Mouse (Mus musculus): ENCODE measurements around the gene Wbp11. TPM values are rescaled to one million over a fixed set of nuclear protein-coding genes. Genes with fewer than 3 reads are reported as not detected.

Gene Wbp11
- polyA plus RNA-seq, 1 experiment from 2014 or later = 78.4 TPM

DNA sequence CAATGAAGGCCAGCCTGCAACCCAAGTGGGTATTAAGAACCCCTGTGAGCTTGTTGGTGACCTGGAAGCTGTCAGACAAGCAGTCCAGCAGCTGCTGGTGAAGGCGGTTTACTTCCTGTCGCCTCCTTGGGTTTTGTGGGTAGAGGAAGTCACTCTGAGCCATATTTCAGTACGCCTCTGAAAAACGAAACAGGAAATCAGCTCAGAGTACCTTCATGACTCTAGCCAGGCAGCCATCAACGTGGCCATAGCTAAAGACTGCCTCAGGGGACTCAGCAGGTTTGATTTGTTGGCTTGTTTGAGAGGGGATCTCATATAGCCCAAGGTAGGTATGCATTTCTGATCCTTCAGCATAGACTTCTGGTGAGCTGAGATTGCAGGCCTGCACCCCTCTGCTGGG is 3.7 kb upstream of the Wbp11 start:
- Histone ChIP-seq H3K9me3 (no peaks in the 10 kb centered on the region), H3K36me3 (no peaks in the 10 kb centered on the region), H3K27ac (replicated peaks) (no peak overlapping the region), H3K4me2 (no peak overlapping the region), H3K9ac (no peak overlapping the region), H3K27me3 (peaks cover 10% of the 10 kb centered on the region; the same call in 1 of the 2 replicates), H3K4me1 (replicated peaks) (peaks cover 12% of the 10 kb centered on the region), H3K4me3 (no peak overlapping the region)
- 81% methylated on average over 5 of the region's 5 CpGs for WGBS
- no peak for ATAC-seq (ENCODE audit: low FRiP score, low read depth)

DNA sequence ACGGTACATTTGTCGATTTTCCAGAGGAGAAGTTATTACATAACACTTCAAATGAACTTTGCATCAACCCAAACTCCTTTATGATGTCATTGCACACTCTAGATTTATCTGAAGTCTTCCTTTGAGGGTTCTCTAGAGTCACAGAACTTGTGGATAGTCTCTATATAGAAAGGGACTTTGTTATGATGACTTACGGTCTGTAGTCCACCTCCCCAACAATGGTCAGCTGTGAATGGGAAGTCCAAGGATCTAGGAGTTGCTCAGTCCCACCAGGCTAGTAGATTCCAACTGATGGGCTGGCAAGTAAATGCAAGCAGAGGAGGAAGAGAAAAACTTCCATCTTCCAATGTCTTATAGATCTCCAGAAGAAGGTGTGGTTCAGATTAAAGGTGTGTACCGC is 648 bp upstream of the Wbp11 start:
- H3K9ac ChIP-seq = peak overlapping the region; percentile 60
- no peak for ATAC-seq (ENCODE audit: low FRiP score, low read depth)

GRCm38 (mm10) chr6:136827516-136827880 is 535 bp downstream of the Wbp11 start, which contains the start of gene BC049715:
Gene BC049715, plus strand, starts transcription at chr6:136827626.
- peak within 1 kb of the TSS; percentile 73 for H3K4me2 ChIP-seq
- peak within 1 kb of the TSS; percentile 96 for H3K27ac ChIP-seq (replicated peaks)
- H3K36me3 ChIP-seq = peaks cover 25% of the 10 kb centered on the region
- WGBS = under 1% methylated on average over 34 of the region's 34 CpGs
- H3K9ac ChIP-seq = peak within 1 kb of the TSS; percentile 98
- peaks cover 10% of the 10 kb centered on the region; the same call in 1 of the 2 replicates for H3K27me3 ChIP-seq
- H3K4me3 ChIP-seq = peak within 1 kb of the TSS; percentile 93
- H3K4me1 ChIP-seq (replicated peaks) = peaks cover 15% of the 10 kb centered on the region
- no peaks in the 10 kb centered on the region for H3K9me3 ChIP-seq
- ATAC-seq (ENCODE audit: low FRiP score, low read depth) = no peak

More for the DNA sequence above, 648 bp upstream of the Wbp11 start:
- peak overlapping the region; percentile 93 for H3K4me3 ChIP-seq
- peak overlapping the region; percentile 69 for H3K4me2 ChIP-seq
- peaks cover 10% of the 10 kb centered on the region; the same call in 1 of the 2 replicates for H3K27me3 ChIP-seq
- peaks cover 15% of the 10 kb centered on the region for H3K4me1 ChIP-seq (replicated peaks)
- peaks cover 18% of the 10 kb centered on the region for H3K36me3 ChIP-seq
- H3K9me3 ChIP-seq = no peaks in the 10 kb centered on the region
- whole genome bisulfite sequencing = 38% methylated on average over 4 of the region's 4 CpGs
- peak overlapping the region; percentile 96 for H3K27ac ChIP-seq (replicated peaks)

DNA sequence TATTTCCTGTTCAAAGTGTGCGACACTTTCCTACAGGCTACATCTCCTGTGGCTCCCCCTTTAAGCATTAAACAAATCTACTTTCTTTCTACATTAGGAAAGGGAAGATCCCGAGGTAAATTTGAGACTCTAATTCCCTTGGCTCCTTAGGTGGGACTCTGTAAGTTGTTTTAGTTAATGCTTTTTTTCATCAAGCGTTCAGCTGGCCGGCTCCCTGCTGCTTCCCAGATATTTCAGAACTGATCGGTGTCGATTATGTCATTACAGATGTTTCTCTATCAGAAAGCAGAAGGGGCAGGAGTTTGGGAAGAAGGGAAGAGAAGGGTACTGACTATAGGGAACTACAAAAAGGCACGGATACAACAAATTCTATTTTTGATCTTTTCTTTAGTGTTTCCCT is 917 bp downstream of the Wbp11 start:
- peaks cover 29% of the 10 kb centered on the region for H3K36me3 ChIP-seq
- H3K27me3 ChIP-seq = peaks cover 10% of the 10 kb centered on the region; the same call in 1 of the 2 replicates
- peaks cover 15% of the 10 kb centered on the region for H3K4me1 ChIP-seq (replicated peaks)
- H3K4me2 ChIP-seq = peak overlapping the region; percentile 73
- WGBS = 24% methylated on average over 7 of the region's 7 CpGs
- H3K9ac ChIP-seq = peak overlapping the region; percentile 98
- no peaks in the 10 kb centered on the region for H3K9me3 ChIP-seq
- ATAC-seq (ENCODE audit: low FRiP score, low read depth) = no peak
- no peak overlapping the region for H3K27ac ChIP-seq (replicated peaks)
- H3K4me3 ChIP-seq = peak overlapping the region; percentile 93

DNA sequence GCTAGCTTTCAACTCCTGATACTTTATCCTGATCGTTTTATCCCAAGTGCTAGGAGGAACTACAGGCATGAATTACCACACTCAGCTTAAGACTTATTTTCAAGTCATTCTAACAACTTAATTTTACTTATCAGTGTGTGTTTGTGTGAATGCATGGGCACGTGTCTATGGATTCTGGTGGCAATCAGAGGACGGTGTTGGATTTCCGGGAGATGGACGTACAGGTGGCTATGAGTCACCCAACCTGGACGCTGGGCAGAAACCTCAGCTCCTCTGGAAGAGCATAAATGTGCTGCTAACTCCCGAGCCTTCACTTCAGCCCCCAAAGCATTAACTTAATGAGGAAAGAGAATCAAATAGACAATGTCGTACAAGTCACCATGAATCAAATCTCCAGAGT is 3.0 kb downstream of the Wbp11 start:
- ATAC-seq (ENCODE audit: low FRiP score, low read depth) = no peak
- H3K9me3 ChIP-seq = no peaks in the 10 kb centered on the region
- WGBS = 93% methylated on average over 8 of the region's 8 CpGs
- no peak overlapping the region for H3K4me3 ChIP-seq
- no peak overlapping the region for H3K4me2 ChIP-seq
- peaks cover 50% of the 10 kb centered on the region for H3K36me3 ChIP-seq
- peaks cover 15% of the 10 kb centered on the region for H3K4me1 ChIP-seq (replicated peaks)
- no peaks in the 10 kb centered on the region for H3K27me3 ChIP-seq
- H3K9ac ChIP-seq = no peak overlapping the region
- H3K27ac ChIP-seq (replicated peaks) = no peak overlapping the region

DNA sequence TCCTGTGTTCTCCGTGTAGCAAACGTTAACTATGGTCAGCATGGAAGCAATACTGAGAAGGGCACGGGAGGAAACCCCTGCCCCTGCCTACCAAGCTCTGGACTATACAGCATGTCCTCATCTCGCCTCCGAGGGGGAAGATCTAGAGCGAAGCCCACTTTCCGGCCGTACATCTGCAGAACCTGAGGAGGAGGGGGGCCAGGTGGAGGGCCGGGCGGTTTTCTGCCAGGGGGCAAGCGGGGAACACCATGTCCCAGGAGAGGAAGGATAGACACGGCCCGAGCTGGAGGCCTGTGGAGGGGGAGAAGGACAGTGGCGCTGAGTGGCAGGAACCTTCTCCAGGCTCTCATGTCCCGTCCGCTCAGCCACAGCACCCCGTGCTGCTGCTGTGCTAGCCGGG is 6.9 kb downstream of the Wbp11 start:
- 95% methylated on average over 17 of the region's 18 CpGs for WGBS
- no peaks in the 10 kb centered on the region for H3K4me1 ChIP-seq (replicated peaks)

GRCm38 (mm10) chr6:136820381-136820780 is 7.7 kb downstream of the Wbp11 start:
- Histone ChIP-seq H3K4me3 (no peak overlapping the region), H3K36me3 (peaks cover 86% of the 10 kb centered on the region), H3K27me3 (no peaks in the 10 kb centered on the region), H3K27ac (replicated peaks) (no peak overlapping the region), H3K9ac (no peak overlapping the region), H3K9me3 (no peaks in the 10 kb centered on the region), H3K4me2 (no peak overlapping the region), H3K4me1 (replicated peaks) (no peaks in the 10 kb centered on the region)
- 97% methylated on average over 21 of the region's 21 CpGs for WGBS
- 0 out of 2 replicates have a peak, but pooled peaks have one; percentile 23 for ATAC-seq (ENCODE audit: low FRiP score, low read depth)

More for the DNA sequence above, 6.9 kb downstream of the Wbp11 start:
- no peak overlapping the region for H3K9ac ChIP-seq
- no peak overlapping the region for H3K4me2 ChIP-seq
- no peak overlapping the region for H3K4me3 ChIP-seq
- H3K9me3 ChIP-seq = no peaks in the 10 kb centered on the region
- H3K27ac ChIP-seq (replicated peaks) = no peak overlapping the region
- H3K27me3 ChIP-seq = no peaks in the 10 kb centered on the region
- ATAC-seq (ENCODE audit: low FRiP score, low read depth) = no peak
- H3K36me3 ChIP-seq = peaks cover 86% of the 10 kb centered on the region

GRCm38 (mm10) chr6:136817549-136817948 is 10.5 kb downstream of the Wbp11 start:
- Histone ChIP-seq H3K4me1 (replicated peaks) (no peaks in the 10 kb centered on the region), H3K4me2 (no peak overlapping the region), H3K9ac (no peak overlapping the region), H3K36me3 (peaks cover 80% of the 10 kb centered on the region), H3K4me3 (no peak overlapping the region), H3K27me3 (no peaks in the 10 kb centered on the region), H3K27ac (replicated peaks) (no peak overlapping the region), H3K9me3 (no peaks in the 10 kb centered on the region)
- WGBS = 90% methylated on average over 3 of the region's 3 CpGs
- no peak for ATAC-seq (ENCODE audit: low FRiP score, low read depth)

DNA sequence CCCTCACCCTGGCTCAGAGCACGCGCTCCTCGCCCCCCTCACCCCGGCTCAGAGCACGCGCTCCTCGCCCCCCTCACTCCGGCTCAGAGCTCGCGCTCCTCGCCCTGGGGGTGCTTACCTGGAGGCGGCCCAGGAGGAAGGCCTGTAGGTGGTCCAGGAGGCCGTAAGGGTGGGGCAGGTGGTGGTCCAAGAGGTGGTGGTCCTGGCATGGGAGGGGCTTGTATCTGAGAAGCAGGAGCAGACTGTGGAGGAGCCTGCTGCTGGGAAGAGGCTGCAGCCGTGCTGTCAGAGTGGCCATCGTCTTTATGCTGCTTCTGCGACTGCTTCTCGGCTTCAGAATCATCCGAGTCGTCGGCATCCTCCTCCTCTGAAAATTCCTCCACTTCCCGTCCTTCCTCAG is 11.2 kb downstream of the Wbp11 start:
- no peaks in the 10 kb centered on the region for H3K4me1 ChIP-seq (replicated peaks)
- ATAC-seq (ENCODE audit: low FRiP score, low read depth) = no peak
- WGBS = 92% methylated on average over 21 of the region's 21 CpGs

DNA sequence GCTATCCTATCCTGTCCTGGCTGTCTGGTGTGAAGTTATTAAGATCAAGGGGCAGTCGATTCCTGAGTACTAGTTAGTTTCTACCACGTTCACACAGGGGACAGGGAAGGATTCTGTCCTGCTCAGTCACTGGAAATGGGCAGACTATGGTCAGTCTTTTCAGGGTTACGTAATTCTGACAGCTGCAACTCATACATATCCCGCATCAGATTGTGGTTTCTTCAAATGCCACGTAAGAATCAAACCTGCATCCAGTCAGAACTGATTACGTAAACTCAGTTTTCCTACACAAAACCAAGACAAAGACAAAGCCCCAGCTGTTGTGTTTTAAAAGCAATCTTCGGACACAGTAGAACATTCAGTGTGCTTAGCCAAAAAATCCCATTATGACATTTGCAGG is 12.7 kb downstream of the Wbp11 start:
- Histone ChIP-seq H3K4me3 (no peak overlapping the region), H3K9ac (no peak overlapping the region), H3K4me1 (replicated peaks) (no peaks in the 10 kb centered on the region), H3K4me2 (no peak overlapping the region), H3K27ac (replicated peaks) (no peak overlapping the region), H3K9me3 (no peaks in the 10 kb centered on the region), H3K36me3 (peaks cover 65% of the 10 kb centered on the region), H3K27me3 (no peaks in the 10 kb centered on the region)
- no peak for ATAC-seq (ENCODE audit: low FRiP score, low read depth)
- WGBS = 94% methylated on average over 7 of the region's 7 CpGs

More for the DNA sequence above, 11.2 kb downstream of the Wbp11 start:
- Histone ChIP-seq H3K9me3 (no peaks in the 10 kb centered on the region), H3K36me3 (peaks cover 79% of the 10 kb centered on the region), H3K27me3 (no peaks in the 10 kb centered on the region), H3K27ac (replicated peaks) (no peak overlapping the region), H3K4me2 (no peak overlapping the region), H3K4me3 (no peak overlapping the region), H3K9ac (no peak overlapping the region)

DNA sequence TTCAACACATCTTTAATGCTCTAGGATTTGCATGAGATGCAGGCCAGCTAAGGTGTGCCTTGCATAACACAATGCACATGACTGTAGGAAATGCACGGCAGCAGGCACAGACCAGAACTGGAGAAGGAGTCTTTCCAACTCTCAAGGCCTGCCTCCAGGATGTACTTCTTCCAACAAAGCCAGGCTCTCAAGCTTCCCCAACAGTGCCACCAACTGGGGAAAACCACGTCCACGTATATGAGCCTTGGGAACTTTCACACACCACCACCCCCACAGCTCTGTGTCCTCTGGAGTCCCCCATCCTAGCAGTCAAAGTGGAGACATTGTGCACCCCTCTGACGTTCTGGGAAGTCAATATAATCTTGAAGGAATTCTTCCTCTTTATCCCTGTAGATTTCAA is 14.9 kb downstream of the Wbp11 start:
- no peak overlapping the region for H3K27ac ChIP-seq (replicated peaks)
- H3K36me3 ChIP-seq = peaks cover 43% of the 10 kb centered on the region
- peaks cover 13% of the 10 kb centered on the region for H3K4me1 ChIP-seq (replicated peaks)
- H3K9me3 ChIP-seq = no peaks in the 10 kb centered on the region
- H3K27me3 ChIP-seq = no peaks in the 10 kb centered on the region
- H3K4me3 ChIP-seq = no peak overlapping the region
- H3K4me2 ChIP-seq = no peak overlapping the region
- 42% methylated on average over 4 of the region's 4 CpGs for WGBS
- ATAC-seq (ENCODE audit: low FRiP score, low read depth) = no peak
- no peak overlapping the region for H3K9ac ChIP-seq

- H3K27ac ChIP-seq (replicated peaks) = no peak overlapping the region
- H3K4me2 ChIP-seq = no peak overlapping the region
- 89% methylated on average over 10 of the region's 10 CpGs for WGBS
- no peak overlapping the region for H3K4me3 ChIP-seq
- H3K9me3 ChIP-seq = no peaks in the 10 kb centered on the region
- peaks cover 25% of the 10 kb centered on the region for H3K36me3 ChIP-seq
- H3K4me1 ChIP-seq (replicated peaks) = peaks cover 19% of the 10 kb centered on the region
- no peak for ATAC-seq (ENCODE audit: low FRiP score, low read depth)
- no peak overlapping the region for H3K9ac ChIP-seq
- H3K27me3 ChIP-seq = no peaks in the 10 kb centered on the region
Measured at GRCm38 (mm10) chr6:136811196-136811595, 16.8 kb downstream of the Wbp11 start.

GRCm38 (mm10) chr6:136809673-136810072 is 18.4 kb downstream of the Wbp11 start:
- no peaks in the 10 kb centered on the region for H3K27me3 ChIP-seq
- H3K9ac ChIP-seq = no peak overlapping the region
- no peak overlapping the region for H3K27ac ChIP-seq (replicated peaks)
- peaks cover 27% of the 10 kb centered on the region for H3K4me1 ChIP-seq (replicated peaks)
- 83% methylated on average over 13 of the region's 13 CpGs for WGBS
- H3K36me3 ChIP-seq = peaks cover 19% of the 10 kb centered on the region
- H3K9me3 ChIP-seq = no peaks in the 10 kb centered on the region
- peak overlapping the region; percentile 97 for H3K4me2 ChIP-seq
- ATAC-seq (ENCODE audit: low FRiP score, low read depth) = no peak
- H3K4me3 ChIP-seq = peak overlapping the region; percentile 95; the same call in 1 of the 2 replicates

All from hindbrain, embryonic 15.5 days (tissue).